Mouse (Mus musculus) CH12.LX (cell line): Measurements from ENCODE around the gene Akr1d1. TPM values are rescaled to one million over a fixed set of nuclear protein-coding genes. Genes with fewer than 3 reads are reported as not detected.

Source experiments
- DNase-seq: peaks from one replicate; pipeline ENCODE4 v3.0.0-alpha.2; 2013; ENCODE audit errors: extremely low read depth
- H3K27ac ChIP-seq: 2 replicates; pipeline ENCODE4 v1.5.1; 2012; ENCODE audit warnings: low read depth, mild to moderate bottlenecking, control low read depth, moderate library complexity; ENCODE audit not compliant: insufficient read depth
- H3K27me3 ChIP-seq: replicated peaks from 2 replicates; pipeline ENCODE3; 2012; ENCODE audit warnings: inconsistent platforms
- H3K36me3 ChIP-seq, 2 experiments: replicated peaks in 1 of 2; 2 replicates each; pipeline versions ENCODE3 to v1.6.1; 2012; ENCODE audit warnings: inconsistent platforms in 1 of 2, low read length in 1 of 2, mild to moderate bottlenecking in 1 of 2, mixed read lengths in 1 of 2, moderate library complexity in 1 of 2; ENCODE audit not compliant: control insufficient read depth in 1 of 2, insufficient read depth in 1 of 2
- H3K4me1 ChIP-seq, 2 experiments: 2 replicates each; pipeline ENCODE4 v1.6.1; 2012; ENCODE audit warnings: inconsistent platforms in 1 of 2, moderate library complexity in 1 of 2; ENCODE audit not compliant: insufficient read depth in 2 of 2, control insufficient read depth in 1 of 2
- H3K4me2 ChIP-seq: 2 replicates; pipeline ENCODE4 v1.6.1; 2012; ENCODE audit warnings: low read depth, mild to moderate bottlenecking, control low read depth; ENCODE audit not compliant: poor library complexity, insufficient read depth, severe bottlenecking
- H3K4me3 ChIP-seq, 3 experiments: fragments of 150-350 bp in 1 of 3; sonication (generic) in 1 of 3; replicated peaks in 1 of 3; 2 replicates each; pipeline versions ENCODE3 to v1.5.1; 2011 to 2012; ENCODE audit warnings: low read depth in 2 of 3, low read length in 2 of 3, mild to moderate bottlenecking in 2 of 3, moderate library complexity in 2 of 3, control low read depth in 1 of 3, improper control_type of control experiment in 1 of 3, inconsistent platforms in 1 of 3, mixed read lengths in 1 of 3; ENCODE audit not compliant: poor library complexity in 1 of 3
- H3K79me2 ChIP-seq: replicated peaks from 2 replicates; pipeline ENCODE4 v1.6.1; 2012; ENCODE audit warnings: mild to moderate bottlenecking, moderate library complexity; ENCODE audit not compliant: control insufficient read depth, poor library complexity, insufficient read depth, severe bottlenecking; ENCODE audit errors: extremely low read depth
- H3K9ac ChIP-seq: 2 replicates; pipeline ENCODE4 v1.6.1; 2012; ENCODE audit warnings: low read depth, mild to moderate bottlenecking, control low read depth, moderate library complexity; ENCODE audit not compliant: insufficient read depth
- H3K9me3 ChIP-seq: replicated peaks from 2 replicates; pipeline ENCODE3; 2012; ENCODE audit warnings: low read length, inconsistent platforms, mixed read lengths
- EP300 ChIP-seq: IDR thresholded peaks from 2 replicates; pipeline ENCODE4 v1.6.1; 2011; ENCODE audit warnings: low read length, improper control_type of control experiment
- ETS1 ChIP-seq: conservative IDR thresholded peaks from 2 replicates; pipeline ENCODE4 v1.6.1; 2012; ENCODE audit warnings: low read depth, mild to moderate bottlenecking, inconsistent platforms, low read length, improper control_type of control experiment, moderate library complexity
- GABPA ChIP-seq: IDR thresholded peaks from 2 replicates; pipeline ENCODE4 v1.6.1; 2012; ENCODE audit warnings: low read depth, low read length, improper control_type of control experiment, inconsistent platforms; ENCODE audit not compliant: insufficient replicate concordance
- JUN ChIP-seq: IDR thresholded peaks from 2 replicates; pipeline ENCODE4 v1.6.1; 2011; ENCODE audit warnings: low read depth, mild to moderate bottlenecking, low read length, improper control_type of control experiment, moderate library complexity; ENCODE audit not compliant: insufficient read depth
- JUND ChIP-seq: conservative IDR thresholded peaks from 2 replicates; pipeline ENCODE4 v1.6.1; 2011; ENCODE audit warnings: low read depth, low read length, improper control_type of control experiment
- MAFK ChIP-seq: IDR thresholded peaks from 2 replicates; pipeline ENCODE4 v1.6.1; 2011; ENCODE audit warnings: low read length, improper control_type of control experiment; ENCODE audit not compliant: insufficient replicate concordance
- MAX ChIP-seq: IDR thresholded peaks from 2 replicates; pipeline ENCODE4 v1.6.1; 2011; ENCODE audit warnings: low read length, improper control_type of control experiment
- MEF2A ChIP-seq: IDR thresholded peaks from 2 replicates; pipeline ENCODE4 v1.6.1; 2014; ENCODE audit warnings: low read depth, mild to moderate bottlenecking, inconsistent platforms, low read length, improper control_type of control experiment, borderline replicate concordance
- MXI1 ChIP-seq: IDR thresholded peaks from 2 replicates; pipeline ENCODE4 v1.6.1; 2011; ENCODE audit warnings: mild to moderate bottlenecking, low read depth, low read length, improper control_type of control experiment
- POLR2A ChIP-seq: IDR thresholded peaks from 2 replicates; pipeline ENCODE4 v1.6.1; 2011; ENCODE audit warnings: low read depth, mild to moderate bottlenecking, improper control_type of control experiment, low read length
- RAD21 ChIP-seq: IDR thresholded peaks from 2 replicates; pipeline ENCODE4 v1.6.1; 2011; ENCODE audit warnings: low read depth, mild to moderate bottlenecking, low read length, improper control_type of control experiment, moderate library complexity
- RCOR1 ChIP-seq: conservative IDR thresholded peaks from 2 replicates; pipeline ENCODE4 v1.6.1; 2012; ENCODE audit warnings: low read depth, mild to moderate bottlenecking, inconsistent platforms, low read length, improper control_type of control experiment
- TBP ChIP-seq: conservative IDR thresholded peaks from 2 replicates; pipeline ENCODE4 v1.6.1; 2011; ENCODE audit warnings: low read depth, low read length, improper control_type of control experiment
- TCF12 ChIP-seq: IDR thresholded peaks from 2 replicates; pipeline ENCODE4 v1.6.1; 2014; ENCODE audit warnings: low read depth, mild to moderate bottlenecking, inconsistent platforms, low read length, improper control_type of control experiment
- UBTF ChIP-seq: IDR thresholded peaks from 2 replicates; pipeline ENCODE4 v1.6.1; 2012; ENCODE audit warnings: low read depth, mild to moderate bottlenecking, inconsistent platforms, low read length, improper control_type of control experiment, moderate library complexity
- USF1 ChIP-seq: IDR thresholded peaks from 2 replicates; pipeline ENCODE4 v1.6.1; 2014; ENCODE audit warnings: low read depth, mild to moderate bottlenecking, inconsistent platforms, low read length, improper control_type of control experiment
- ZC3H11A ChIP-seq: IDR thresholded peaks from 2 replicates; pipeline ENCODE4 v1.6.1; 2012; ENCODE audit warnings: low read depth, mild to moderate bottlenecking, inconsistent platforms, low read length, improper control_type of control experiment
- ZMIZ1 ChIP-seq: IDR thresholded peaks from 2 replicates; pipeline ENCODE4 v1.6.1; 2012; ENCODE audit warnings: low read depth, mild to moderate bottlenecking, inconsistent platforms, low read length, improper control_type of control experiment
- ZNF384 ChIP-seq: IDR thresholded peaks from 2 replicates; pipeline ENCODE4 v1.6.1; 2012; ENCODE audit warnings: low read depth, low read length, improper control_type of control experiment, inconsistent platforms
- dilution Hi-C: fragments of 300-500 bp; cut with MboI; formaldehyde crosslinking; loops from 2 replicates; pipeline ENCODE4 v1.14.3; 2020; ENCODE audit warnings: low sequenced_read_pairs; ENCODE audit not compliant: extremely low pct_unique_long_range_greater_than_20kb, extremely low pct_ligation_motif_present
- in situ Hi-C: fragments of 300-500 bp; cut with MboI; formaldehyde crosslinking; loops from 3 replicates; pipeline ENCODE4 v1.14.3; 2019; ENCODE audit warnings: low sequenced_read_pairs, low pct_ligation_motif_present, low pct_unique_long_range_greater_than_20kb, mixed read lengths
- polyA plus RNA-seq: library from polyadenylated mRNA; unstranded; fragments of >175 nt; gene quantifications from 2 replicates; pipeline ENCODE4 v1.2.1, GENCODE M21; 2012; ENCODE audit warnings: low read depth; ENCODE audit not compliant: insufficient read length
- total RNA-seq, 2 experiments: library from RNA; depleted of rRNA; stranded (reverse); fragments of 300-350 nt in 1 of 2; fragments of >200 nt in 1 of 2; gene quantifications; 2 replicates each; pipeline ENCODE4 v1.2.3; 2012 to 2014

Gene Akr1d1
- total and polyA plus RNA-seq, 3 experiments, result not detected

DNA sequence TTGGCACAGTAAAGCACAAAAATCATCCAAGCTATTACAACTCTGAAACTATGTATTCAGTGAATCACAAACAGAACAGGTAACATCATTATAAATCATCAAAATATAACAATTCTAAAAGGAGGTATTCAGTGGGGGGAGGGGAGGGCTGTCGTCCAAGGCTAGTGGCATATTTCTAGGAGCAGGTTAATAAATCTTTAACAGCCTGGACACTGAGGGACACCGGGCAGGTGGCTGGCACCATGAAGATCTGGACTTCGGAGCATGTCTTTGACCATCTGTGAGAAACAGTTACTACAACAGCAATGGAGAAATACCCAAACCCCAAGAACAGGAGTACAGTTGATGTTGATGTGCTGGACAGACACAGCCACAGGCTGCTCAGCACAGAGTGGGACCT lies 11.2 kb downstream of the Akr1d1 start:
- no peak for DNase-seq
- Histone ChIP-seq H3K9me3 (no peaks in the 10 kb centered on the region), H3K4me1 (no peaks in the 10 kb centered on the region), H3K9ac (no peak overlapping the region), H3K27me3 (no peaks in the 10 kb centered on the region), H3K27ac (no peak overlapping the region), H3K79me2 (no peaks in the 10 kb centered on the region), H3K4me2 (no peak overlapping the region), H3K4me3 (no peak overlapping the region), H3K36me3 (no peaks in the 10 kb centered on the region)
- dilution Hi-C loops, result no loop called here
- in situ Hi-C loops, result no loop called here
- TF ChIP-seq UBTF (no peak), EP300 (no peak), TBP (no peak), ETS1 (no peak), ZNF384 (no peak), MXI1 (no peak), GABPA (no peak), TCF12 (no peak), RAD21 (no peak), MAFK (no peak), ZC3H11A (no peak), RCOR1 (no peak), ZMIZ1 (no peak), USF1 (no peak), POLR2A (no peak), JUND (no peak), MAX (no peak)

DNA sequence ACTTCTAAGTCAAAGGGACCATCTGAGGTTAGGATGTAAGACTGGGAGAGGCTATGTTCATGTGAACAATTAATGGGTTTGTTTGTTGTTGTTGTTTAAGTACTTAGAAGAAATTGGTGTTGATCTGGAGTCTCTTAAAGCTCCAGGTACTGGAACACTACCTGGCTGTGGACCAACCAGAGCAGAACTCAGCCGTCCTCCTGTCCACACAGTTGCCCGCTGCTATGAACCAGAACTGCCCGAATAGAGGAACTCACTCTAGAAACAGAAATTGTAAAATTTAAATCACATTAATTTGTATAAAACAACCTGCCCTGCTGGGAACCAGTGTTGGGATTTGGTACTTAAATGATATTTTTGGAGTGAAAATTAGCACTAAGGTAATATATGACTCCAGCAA lies 12.2 kb downstream of the Akr1d1 start:
- dilution Hi-C loops, result no loop called here
- H3K9me3 ChIP-seq, result no peaks in the 10 kb centered on the region
- in situ Hi-C loops, result no loop called here

More for the DNA sequence above, 12.2 kb downstream of the Akr1d1 start:
- Histone ChIP-seq H3K27me3 (no peaks in the 10 kb centered on the region), H3K4me2 (no peak overlapping the region), H3K4me3 (no peak overlapping the region), H3K4me1 (no peaks in the 10 kb centered on the region), H3K36me3 (no peaks in the 10 kb centered on the region), H3K9ac (no peak overlapping the region), H3K27ac (no peak overlapping the region), H3K79me2 (no peaks in the 10 kb centered on the region)
- TF ChIP-seq MEF2A (no peak), MAFK (no peak), MAX (no peak), JUN (no peak)
- no peak for DNase-seq
